Mouse (Mus musculus) neural tube, embryonic 13.5 days (tissue): ENCODE results near the gene Gm3045. TPM values are rescaled to one million over a fixed set of nuclear protein-coding genes. Genes with fewer than 3 reads are reported as not detected.

Experiments
- ATAC-seq: fragments of 200-750 bp; cut with Nextera tagmentation; 2 replicates; pipeline ENCODE4 v1.8.0; 2017; ENCODE audit warnings: low read depth, mild to moderate bottlenecking, moderate TSS enrichment, moderate library complexity
- H3K27ac ChIP-seq: fragments of 300-500 bp; sonication (generic); replicated peaks from 2 replicates; pipeline ENCODE4 v1.5.1; 2015; ENCODE audit warnings: moderate library complexity, mild to moderate bottlenecking, inconsistent platforms
- H3K27me3 ChIP-seq: fragments of 300-500 bp; sonication (generic); 2 replicates; pipeline ENCODE4 v1.6.1; 2015; ENCODE audit warnings: mild to moderate bottlenecking, inconsistent platforms
- H3K36me3 ChIP-seq: fragments of 300-500 bp; sonication (generic); 2 replicates; pipeline ENCODE4 v1.6.1; 2015; ENCODE audit warnings: mild to moderate bottlenecking, inconsistent platforms
- H3K4me1 ChIP-seq: fragments of 300-500 bp; sonication (generic); replicated peaks from 2 replicates; pipeline ENCODE4 v1.6.1; 2015; ENCODE audit warnings: inconsistent platforms
- H3K4me2 ChIP-seq: fragments of 300-500 bp; sonication (generic); 2 replicates; pipeline ENCODE4 v1.6.1; 2015; ENCODE audit warnings: inconsistent platforms, mild to moderate bottlenecking, moderate library complexity
- H3K4me3 ChIP-seq: fragments of 300-500 bp; sonication (generic); 2 replicates; pipeline ENCODE4 v1.5.1; 2015; ENCODE audit warnings: mild to moderate bottlenecking, inconsistent platforms
- H3K9ac ChIP-seq: fragments of 300-500 bp; sonication (generic); 2 replicates; pipeline ENCODE4 v1.6.1; 2015; ENCODE audit warnings: moderate library complexity, mild to moderate bottlenecking, inconsistent platforms
- H3K9me3 ChIP-seq: fragments of 300-500 bp; sonication (generic); 2 replicates; pipeline ENCODE4 v1.6.1; 2016; ENCODE audit warnings: inconsistent platforms
- WGBS: fragments of 180-500 bp; shearing (Covaris S2); methylation state at CpG from one replicate; pipeline ENCODE4 v1.1.7; 2015; 5-methylcytosine and 5-hydroxymethylcytosine counted together
- polyA plus RNA-seq: library from polyadenylated mRNA; unstranded; fragments of >200 nt; fragmentation: Nextera tagmentation; extraction: Ambion mirVana; gene quantifications from 2 replicates; pipeline ENCODE4 v1.2.1, GENCODE M21; 2015

The Gm3045 gene
- polyA plus RNA-seq = not detected in 2 replicates

- Histone ChIP-seq H3K4me3 (no peak within 1 kb of the TSS), H3K4me2 (no peak within 1 kb of the TSS), H3K9ac (no peak within 1 kb of the TSS), H3K36me3 (no peaks in the 10 kb centered on the region), H3K9me3 (no peaks in the 10 kb centered on the region), H3K27ac (no peak within 1 kb of the TSS), H3K27me3 (peaks cover 26% of the 10 kb centered on the region), H3K4me1 (0 out of 2 replicates have a peak, but pooled peaks cover 3% of the 10 kb centered on the region)
- WGBS = 77% methylated on average over 4 of the region's 4 CpGs
- ATAC-seq = no peak
These were observed at the start of gene Gm3045 for GRCm38 (mm10) chr13:56426365-56426764. Gene Gm3045 (plus strand): TSS chr13:56426594.

GRCm38 (mm10) chr13:56380855-56381685, 45.3 kb upstream of the Gm3045 start:
- Histone ChIP-seq H3K4me1 (0 out of 2 replicates have a peak, but pooled peaks cover 2% of the 10 kb centered on the region), H3K9me3 (no peaks in the 10 kb centered on the region), H3K27me3 (no peaks in the 10 kb centered on the region), H3K9ac (no peak overlapping the region), H3K4me3 (no peak overlapping the region), H3K27ac (no peak overlapping the region), H3K4me2 (no peak overlapping the region), H3K36me3 (no peaks in the 10 kb centered on the region)
- WGBS = 50% methylated on average over 14 of the region's 14 CpGs
- no peak for ATAC-seq

GRCm38 (mm10) chr13:56383406-56383805, 43.0 kb upstream of the Gm3045 start:
- no peak for ATAC-seq
- H3K36me3 ChIP-seq = no peaks in the 10 kb centered on the region
- no peak overlapping the region for H3K4me3 ChIP-seq
- no peak overlapping the region for H3K4me2 ChIP-seq
- 78% methylated on average over 3 of the region's 3 CpGs for WGBS
- no peaks in the 10 kb centered on the region for H3K27me3 ChIP-seq
- 0 out of 2 replicates have a peak, but pooled peaks cover 9% of the 10 kb centered on the region for H3K4me1 ChIP-seq
- H3K27ac ChIP-seq = no peak overlapping the region
- H3K9me3 ChIP-seq = no peaks in the 10 kb centered on the region
- no peak overlapping the region for H3K9ac ChIP-seq

GRCm38 (mm10) chr13:56386411-56386810, 40.0 kb upstream of the Gm3045 start:
- 0 out of 2 replicates have a peak, but pooled peaks cover 6% of the 10 kb centered on the region for H3K4me1 ChIP-seq
- H3K27me3 ChIP-seq = no peaks in the 10 kb centered on the region
- 53% methylated on average over 9 of the region's 9 CpGs for WGBS
- H3K27ac ChIP-seq = no peak overlapping the region
- ATAC-seq = no peak
- no peak overlapping the region for H3K4me3 ChIP-seq
- H3K4me2 ChIP-seq = no peak overlapping the region
- no peaks in the 10 kb centered on the region for H3K36me3 ChIP-seq
- no peak overlapping the region for H3K9ac ChIP-seq
- no peaks in the 10 kb centered on the region for H3K9me3 ChIP-seq

GRCm38 (mm10) chr13:56387374-56387773, 39.0 kb upstream of the Gm3045 start:
- WGBS = 73% methylated on average over 5 of the region's 5 CpGs
- Histone ChIP-seq H3K9ac (no peak overlapping the region), H3K4me1 (0 out of 2 replicates have a peak, but pooled peaks cover 6% of the 10 kb centered on the region), H3K27me3 (no peaks in the 10 kb centered on the region), H3K9me3 (no peaks in the 10 kb centered on the region), H3K27ac (no peak overlapping the region), H3K4me3 (no peak overlapping the region), H3K4me2 (no peak overlapping the region), H3K36me3 (no peaks in the 10 kb centered on the region)
- no peak for ATAC-seq

- Histone ChIP-seq H3K9me3 (no peaks in the 10 kb centered on the region), H3K27ac (no peak overlapping the region), H3K4me3 (no peak overlapping the region), H3K4me1 (0 out of 2 replicates have a peak, but pooled peaks cover 6% of the 10 kb centered on the region), H3K9ac (no peak overlapping the region), H3K36me3 (no peaks in the 10 kb centered on the region), H3K27me3 (no peaks in the 10 kb centered on the region), H3K4me2 (no peak overlapping the region)
- WGBS = 97% methylated on average over 1 of the region's 1 CpGs
- no peak for ATAC-seq
These were observed 38.4 kb upstream of the Gm3045 start for GRCm38 (mm10) chr13:56388042-56388441.

- 50% methylated on average over 5 of the region's 5 CpGs for WGBS
- H3K9me3 ChIP-seq = no peaks in the 10 kb centered on the region
- no peak overlapping the region for H3K27ac ChIP-seq
- no peaks in the 10 kb centered on the region for H3K36me3 ChIP-seq
- H3K4me1 ChIP-seq = no peaks in the 10 kb centered on the region
- H3K4me2 ChIP-seq = no peak overlapping the region
- H3K9ac ChIP-seq = no peak overlapping the region
- H3K27me3 ChIP-seq = no peaks in the 10 kb centered on the region
- H3K4me3 ChIP-seq = no peak overlapping the region
- no peak for ATAC-seq
These were observed 28.8 kb upstream of the Gm3045 start for GRCm38 (mm10) chr13:56397572-56397971.

GRCm38 (mm10) chr13:56401186-56401585, 25.2 kb upstream of the Gm3045 start:
- no peak for ATAC-seq
- no peak overlapping the region for H3K27ac ChIP-seq
- no peaks in the 10 kb centered on the region for H3K27me3 ChIP-seq
- no peaks in the 10 kb centered on the region for H3K4me1 ChIP-seq
- WGBS = 27% methylated on average over 4 of the region's 4 CpGs
- no peak overlapping the region for H3K9ac ChIP-seq
- H3K4me2 ChIP-seq = no peak overlapping the region
- no peaks in the 10 kb centered on the region for H3K36me3 ChIP-seq
- H3K4me3 ChIP-seq = no peak overlapping the region
- H3K9me3 ChIP-seq = no peaks in the 10 kb centered on the region

GRCm38 (mm10) chr13:56403381-56404086, 22.9 kb upstream of the Gm3045 start:
- H3K4me2 ChIP-seq = no peak overlapping the region
- no peak overlapping the region for H3K27ac ChIP-seq
- no peaks in the 10 kb centered on the region for H3K27me3 ChIP-seq
- H3K9ac ChIP-seq = no peak overlapping the region
- WGBS = 81% methylated on average over 8 of the region's 8 CpGs
- H3K36me3 ChIP-seq = no peaks in the 10 kb centered on the region
- no peak for ATAC-seq
- no peak overlapping the region for H3K4me3 ChIP-seq
- H3K4me1 ChIP-seq = no peaks in the 10 kb centered on the region
- no peaks in the 10 kb centered on the region for H3K9me3 ChIP-seq

GRCm38 (mm10) chr13:56404511-56405140, 21.8 kb upstream of the Gm3045 start:
- no peaks in the 10 kb centered on the region for H3K4me1 ChIP-seq
- WGBS = 77% methylated on average over 6 of the region's 6 CpGs
- H3K4me3 ChIP-seq = no peak overlapping the region
- no peak overlapping the region for H3K4me2 ChIP-seq
- no peak for ATAC-seq
- no peaks in the 10 kb centered on the region for H3K27me3 ChIP-seq
- no peak overlapping the region for H3K9ac ChIP-seq
- no peaks in the 10 kb centered on the region for H3K36me3 ChIP-seq
- no peaks in the 10 kb centered on the region for H3K9me3 ChIP-seq
- H3K27ac ChIP-seq = no peak overlapping the region

GRCm38 (mm10) chr13:56412286-56412873, 14.0 kb upstream of the Gm3045 start:
- Histone ChIP-seq H3K4me3 (no peak overlapping the region), H3K27me3 (no peaks in the 10 kb centered on the region), H3K9ac (no peak overlapping the region), H3K9me3 (no peaks in the 10 kb centered on the region), H3K36me3 (no peaks in the 10 kb centered on the region), H3K4me1 (no peaks in the 10 kb centered on the region), H3K4me2 (no peak overlapping the region), H3K27ac (no peak overlapping the region)
- no peak for ATAC-seq
- 79% methylated on average over 9 of the region's 9 CpGs for WGBS
